Mouse (Mus musculus): Measurements from ENCODE around the gene Olfr1451.
"Not testable (repeated sequence)": the region's sequence is repeated elsewhere in the genome, so short reads cannot be mapped to it uniquely, and the experiment has no call there.

The Olfr1451 gene

GRCm38 (mm10) chr19:12994714-12995113 is at the start of gene Olfr1451:
TSS of gene Olfr1451 (plus strand) at chr19:12995014.
- DNase-seq (ENCODE audit: low read depth, low spot score) = no peak

GRCm38 (mm10) chr19:12949958-12950357 is 44.9 kb upstream of the Olfr1451 start, which contains the start of gene Olfr1450:
TSS of gene Olfr1450 (plus strand) at chr19:12950258.
- no peak for DNase-seq (ENCODE audit: low read depth, low spot score)

GRCm38 (mm10) chr19:12970082-12970481 is 24.7 kb upstream of the Olfr1451 start:
- DNase-seq (ENCODE audit: low read depth, low spot score) = not testable (repeated sequence)

GRCm38 (mm10) chr19:12992316-12992715 is 2.5 kb upstream of the Olfr1451 start:
- not testable (repeated sequence) for DNase-seq (ENCODE audit: low read depth, low spot score)

GRCm38 (mm10) chr19:13028227-13028626 is 33.4 kb downstream of the Olfr1451 start, which contains the start of gene Olfr1453:
TSS of gene Olfr1453 (minus strand) at chr19:13028327.
- DNase-seq (ENCODE audit: low read depth, low spot score) = no peak
